Mouse (Mus musculus) kidney, adult 10 weeks (tissue): Measurements from ENCODE around the gene Rbm45. TPM values are rescaled to one million over a fixed set of nuclear protein-coding genes. Genes with fewer than 3 reads are reported as not detected.

Source experiments
- polyA plus RNA-seq: library from polyadenylated mRNA; stranded (reverse); fragments of 350-450 nt; fragmentation: Illumina TruSeq; extraction: RNeasy Lipid Tissue Mini Kit (QIAGEN cat#74804); gene quantifications from one replicate; pipeline ENCODE4 v1.2.3, GENCODE M21; 2014; ENCODE audit warnings: low read depth, low replicate concordance

The Rbm45 gene
- 31.5 TPM for polyA plus RNA-seq

DNA sequence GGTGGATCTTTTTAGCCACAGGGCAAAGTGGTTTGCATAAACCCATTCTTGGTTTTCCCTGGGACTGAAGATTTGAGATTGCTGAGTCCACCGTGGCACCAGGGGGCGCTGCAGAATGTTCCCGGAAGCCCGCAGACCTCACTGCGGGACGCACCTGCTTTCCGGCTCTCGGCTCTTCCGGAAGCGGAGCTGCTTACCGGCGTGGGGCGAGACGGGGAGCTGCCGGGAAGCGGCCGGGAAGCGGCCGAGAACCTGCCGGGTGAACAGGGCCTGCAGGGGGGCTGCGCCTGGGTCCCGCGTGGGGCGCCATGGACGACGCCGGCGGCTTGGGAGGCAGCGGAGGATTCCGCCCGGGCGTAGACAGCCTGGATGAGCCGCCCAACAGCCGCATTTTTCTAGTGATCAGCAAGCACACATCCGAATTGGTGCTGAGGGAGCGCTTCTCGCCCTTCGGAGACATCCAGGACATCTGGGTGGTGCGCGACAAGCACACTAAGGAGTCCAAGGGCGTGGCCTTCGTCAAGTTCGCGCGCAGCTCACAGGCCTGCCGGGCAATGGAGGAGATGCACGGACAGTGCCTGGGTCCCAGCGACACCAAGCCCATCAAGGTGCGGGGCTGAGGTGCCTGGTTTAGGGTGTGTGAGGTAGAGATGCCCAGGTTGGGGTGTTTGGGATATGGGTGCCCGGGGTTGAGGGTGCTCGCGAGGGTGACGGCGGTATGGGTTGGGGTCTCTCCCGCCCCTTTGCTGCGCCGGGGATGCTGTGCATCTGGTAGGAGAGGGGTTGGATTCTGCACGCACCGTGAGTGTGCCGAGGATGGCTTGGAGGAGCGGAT lies at the start of gene Rbm45:
Gene Rbm45, plus strand, starts transcription at position 164 of the 835 bp plus-strand sequence.

DNA sequence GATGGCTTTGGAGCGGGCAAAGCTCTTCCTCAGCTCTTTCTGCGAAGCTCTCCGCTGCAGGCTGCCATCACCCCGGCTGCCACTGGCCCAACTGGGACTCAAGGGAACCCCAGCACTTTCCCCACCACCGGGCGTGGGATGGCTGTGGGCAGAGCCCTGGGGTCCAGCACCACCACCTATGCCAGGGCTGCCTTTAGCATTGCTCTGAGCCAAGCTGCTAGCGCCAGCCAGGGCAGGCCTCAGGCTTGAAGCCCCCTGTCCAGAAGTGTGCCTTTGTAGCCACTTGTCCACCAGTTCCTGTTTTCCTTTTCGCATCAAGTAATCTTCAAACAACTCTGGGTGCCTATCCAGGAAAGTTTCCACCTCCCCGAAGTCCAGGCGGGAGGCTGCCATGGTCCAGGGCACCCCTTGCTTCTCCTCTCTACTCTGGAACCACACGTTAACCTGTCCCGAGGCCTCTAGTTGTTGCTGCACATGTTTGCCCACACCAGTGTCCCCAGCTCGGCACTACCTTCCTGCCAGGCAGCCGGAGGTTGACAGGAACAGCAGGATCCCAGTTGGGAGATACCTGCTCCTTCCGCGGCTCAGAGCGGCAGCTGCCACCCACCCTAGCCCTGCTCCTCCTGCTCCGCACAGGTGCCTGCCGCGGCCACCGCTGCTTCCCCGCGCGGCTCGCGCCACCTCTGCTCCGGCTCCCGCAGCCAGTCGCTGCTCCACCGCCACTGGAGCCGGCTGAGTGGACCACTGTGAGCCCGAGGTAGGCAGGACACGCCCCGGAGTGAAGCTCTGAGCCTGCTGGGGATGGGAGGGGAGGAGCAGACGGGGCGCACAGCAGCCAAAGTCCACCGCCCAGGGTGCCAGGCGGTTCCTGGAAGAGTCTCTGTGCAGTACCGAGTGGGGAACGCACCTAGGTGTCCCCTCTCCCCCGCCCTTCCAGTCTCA lies 31.3 kb upstream of the Rbm45 start, which contains the start of gene Pde11a:
Gene Pde11a, minus strand, starts transcription at position 560 of the 942 bp plus-strand sequence.

DNA sequence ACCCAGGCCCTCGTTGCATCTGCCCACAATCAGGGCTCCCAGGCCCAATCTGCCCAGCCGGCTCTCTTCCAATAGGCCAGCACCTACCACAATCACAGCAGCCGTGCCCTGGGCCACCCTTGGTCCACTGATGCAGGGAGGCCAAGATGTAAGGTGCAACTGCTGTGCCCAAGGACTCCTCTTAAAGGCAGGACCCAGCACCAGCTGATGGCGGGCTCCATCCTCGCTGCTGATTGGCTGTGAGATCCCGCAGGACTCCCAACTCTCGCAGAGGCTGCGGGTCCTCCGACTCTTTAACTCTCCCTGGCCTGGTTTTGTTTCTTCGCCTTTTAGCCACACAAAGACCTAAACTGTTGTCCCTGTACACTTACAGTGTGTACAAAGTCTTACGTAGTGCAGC lies 9.6 kb upstream of the Rbm45 start, which contains the start of gene Cyct:
Gene Cyct, minus strand, starts transcription at position 225 of the 400 bp plus-strand sequence.

DNA sequence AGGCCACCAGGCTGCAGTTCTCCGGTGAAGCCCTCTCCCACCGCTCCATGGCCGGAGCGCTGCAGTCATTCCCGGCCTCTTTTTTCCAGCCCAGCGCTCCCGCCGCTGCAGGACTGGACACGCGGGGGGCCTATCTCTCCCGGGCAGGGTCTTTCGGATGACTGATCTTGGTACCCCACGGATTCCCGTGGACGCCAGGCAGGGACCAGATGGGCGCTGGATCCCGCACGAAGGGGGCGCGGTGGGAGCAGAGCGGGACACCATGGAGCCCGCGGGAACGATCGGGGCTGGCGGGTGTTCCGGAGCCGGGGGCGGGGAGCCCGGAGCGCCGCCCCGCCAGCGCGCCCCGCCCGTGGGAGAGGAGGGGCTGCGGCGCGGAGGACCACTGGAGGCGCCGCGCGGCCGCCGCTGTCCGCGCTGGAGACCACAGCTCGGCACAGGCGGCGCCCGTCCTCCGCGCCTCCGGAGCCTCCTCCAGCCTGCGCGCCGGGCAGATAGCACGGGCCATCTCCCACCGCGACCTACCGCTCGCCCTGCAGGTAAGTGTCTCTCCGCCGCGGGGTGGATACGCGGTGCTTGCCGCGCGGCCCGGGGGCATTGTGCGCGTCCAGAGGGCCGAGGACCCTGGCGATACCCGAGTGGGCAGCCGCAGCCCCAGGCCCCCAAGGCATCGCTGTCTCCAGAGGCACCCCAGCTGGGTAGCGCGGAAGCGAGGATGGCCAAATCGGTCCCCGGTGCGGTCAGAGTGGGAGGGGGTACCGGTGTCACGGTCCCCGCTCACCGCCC lies 36.6 kb downstream of the Rbm45 start, which contains the start of gene Osbpl6:
Gene Osbpl6, plus strand, starts transcription at position 358 of the 786 bp plus-strand sequence.

Other genes starting within 250 kb of the Rbm45 start
- gene Pde11a, start 31.2 kb upstream of the Rbm45 start, polyA plus RNA-seq = 1.8 TPM
- gene Cyct, start 9.5 kb upstream of the Rbm45 start, polyA plus RNA-seq = not detected
- 48.6 TPM for gene Osbpl6, start 36.5 kb downstream of the Rbm45 start, polyA plus RNA-seq